Mouse (Mus musculus): ENCODE measurements at regions not wholly inside any gene's neighbourhood (a gene's known extent, or its start where the extent isn't known, plus 50 kb on each side); places are given as distances from the start of the nearest gene placed in this dataset.

DNA sequence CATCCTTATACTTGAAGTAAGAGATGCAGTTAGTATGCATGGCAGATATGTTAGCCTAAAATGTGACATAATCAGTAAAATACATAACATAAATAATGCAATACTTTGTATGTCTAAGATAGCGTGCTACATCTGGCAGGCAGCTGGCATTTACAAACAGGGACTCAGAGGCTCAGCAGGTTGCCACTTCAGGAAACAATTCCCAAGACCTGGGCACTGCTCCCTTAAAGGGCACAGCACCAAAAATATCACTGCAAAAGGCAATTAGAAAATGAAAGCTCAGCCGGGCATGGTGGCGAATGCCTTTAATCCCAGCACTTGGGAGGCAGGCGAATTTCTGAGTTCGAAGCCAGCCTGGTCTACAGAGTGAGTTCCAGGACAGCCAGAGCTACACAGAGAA, 544.0 kb downstream of the Zfp704 start:
- TF ChIP-seq CTCF (IDR thresholded peaks at IDR 0.05; ENCODE audit: control insufficient read depth, insufficient read depth, low read length), result no peak
- no peak for TF ChIP-seq POLR2A (IDR thresholded peaks at IDR 0.05; ENCODE audit: borderline replicate concordance, control insufficient read depth, low read depth, low read length)
